Mouse (Mus musculus) embryonic facial prominence, embryonic 14.5 days (tissue): ENCODE data around the gene Tmem25. TPM values are rescaled to one million over a fixed set of nuclear protein-coding genes. Genes with fewer than 3 reads are reported as not detected.

Experiments
- ATAC-seq: fragments of 200-750 bp; cut with Nextera tagmentation; 2 replicates; pipeline ENCODE4 v1.8.0; 2017; ENCODE audit warnings: low read depth, moderate number of reproducible peaks, moderate TSS enrichment
- DNase-seq: peaks from one replicate; pipeline ENCODE4 v3.0.0-alpha.2; 2015; ENCODE audit warnings: low spot score
- H3K27ac ChIP-seq: fragments of 300-500 bp; sonication (generic); replicated peaks from 2 replicates; pipeline ENCODE4 v1.5.1; 2014; ENCODE audit warnings: low read depth, mild to moderate bottlenecking, low read length, moderate library complexity
- H3K27me3 ChIP-seq: fragments of 300-500 bp; sonication (generic); replicated peaks from 2 replicates; pipeline ENCODE4 v1.6.1; 2014; ENCODE audit warnings: low read length; ENCODE audit not compliant: control insufficient read depth, insufficient read depth
- H3K36me3 ChIP-seq: fragments of 300-500 bp; sonication (generic); 2 replicates; pipeline ENCODE4 v1.6.1; 2014; ENCODE audit warnings: low read length, mixed read lengths; ENCODE audit not compliant: control insufficient read depth, insufficient read depth
- H3K4me1 ChIP-seq: fragments of 300-500 bp; sonication (generic); 2 replicates; pipeline ENCODE4 v1.6.1; 2014; ENCODE audit warnings: antibody characterized with exemption, low read length; ENCODE audit not compliant: control insufficient read depth, insufficient read depth
- H3K4me2 ChIP-seq: fragments of 300-500 bp; sonication (generic); 2 replicates; pipeline ENCODE4 v1.6.1; 2014; ENCODE audit warnings: low read depth, mild to moderate bottlenecking, low read length, moderate library complexity, mixed read lengths
- H3K4me3 ChIP-seq: fragments of 300-500 bp; sonication (generic); 2 replicates; pipeline ENCODE4 v1.5.1; 2014; ENCODE audit warnings: low read depth, mild to moderate bottlenecking, low read length
- H3K9ac ChIP-seq: fragments of 300-500 bp; sonication (generic); 2 replicates; pipeline ENCODE4 v1.6.1; 2014; ENCODE audit warnings: low read depth, mild to moderate bottlenecking, low read length, moderate library complexity, mixed read lengths
- H3K9me3 ChIP-seq: fragments of 300-500 bp; sonication (generic); 2 replicates; pipeline ENCODE4 v1.6.1; 2016; ENCODE audit warnings: low read length; ENCODE audit not compliant: control insufficient read depth
- WGBS: fragments of 180-500 bp; shearing (Covaris S2); extraction: QIAGEN DNeasy Blood & Tissue Kit; methylation state at CpG from one replicate; pipeline ENCODE4 v1.1.7; 2014; 5-methylcytosine and 5-hydroxymethylcytosine counted together
- polyA plus RNA-seq: library from polyadenylated mRNA; unstranded; fragments of >200 nt; fragmentation: Nextera tagmentation; extraction: Ambion mirVana; gene quantifications from 2 replicates; pipeline ENCODE4 v1.2.1, GENCODE M21; 2014

Tmem25 gene
- polyA plus RNA-seq, 1 experiment from 2014 or later: 2.0 TPM

DNA sequence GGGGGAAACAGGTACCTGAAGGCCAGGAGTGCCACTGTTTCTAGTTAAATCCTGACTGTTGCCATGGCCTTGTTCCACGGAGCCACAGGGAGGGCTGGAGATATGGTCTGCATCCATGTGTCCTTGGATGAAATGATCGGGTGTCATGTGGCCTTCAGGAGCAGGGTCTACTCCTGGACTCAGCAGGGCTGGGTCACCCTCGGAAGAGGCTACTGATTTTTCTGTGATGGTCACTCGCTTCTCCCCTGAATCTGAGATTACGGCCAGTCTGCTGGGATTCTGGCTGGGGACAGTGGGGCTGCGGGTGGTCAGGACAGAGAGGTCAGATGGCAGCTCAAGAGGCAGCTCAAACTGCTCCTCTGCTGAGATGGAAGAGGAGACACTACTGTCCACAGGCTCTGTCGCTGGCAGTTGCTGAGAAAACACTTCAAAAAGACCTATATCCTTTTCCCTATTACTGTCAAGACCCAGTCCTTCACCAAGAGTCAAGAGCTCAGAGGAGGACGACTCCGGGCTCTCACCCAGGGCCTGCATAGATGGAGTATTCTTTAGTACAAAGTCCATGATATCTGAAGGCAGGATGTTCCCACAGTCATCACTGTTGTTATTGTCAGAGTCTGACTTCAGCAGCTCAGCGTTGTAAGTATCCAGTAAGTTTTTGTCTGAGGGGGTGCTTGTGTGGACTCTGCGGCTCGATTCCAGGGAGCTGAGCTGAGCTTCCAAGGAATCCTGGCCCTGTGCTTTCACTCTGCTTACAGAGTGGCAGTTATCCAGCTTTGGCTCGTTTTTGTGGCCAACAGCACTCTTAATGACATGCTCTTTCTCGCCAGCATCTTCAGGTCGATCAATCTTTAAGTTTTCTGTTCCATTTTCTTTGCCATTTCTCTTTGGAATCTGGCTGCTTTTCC is 21.1 kb upstream of the Tmem25 start:
- peaks cover 100% of the 10 kb centered on the region for H3K36me3 ChIP-seq
- H3K9ac ChIP-seq: no peak overlapping the region
- no peaks in the 10 kb centered on the region for H3K4me1 ChIP-seq
- no peaks in the 10 kb centered on the region for H3K9me3 ChIP-seq
- no peak for ATAC-seq
- no peak overlapping the region for H3K4me2 ChIP-seq
- 93% methylated on average over 15 of the region's 15 CpGs for WGBS
- H3K4me3 ChIP-seq: no peak overlapping the region
- no peaks in the 10 kb centered on the region for H3K27me3 ChIP-seq
- no peak overlapping the region for H3K27ac ChIP-seq
- DNase-seq: no peak

DNA sequence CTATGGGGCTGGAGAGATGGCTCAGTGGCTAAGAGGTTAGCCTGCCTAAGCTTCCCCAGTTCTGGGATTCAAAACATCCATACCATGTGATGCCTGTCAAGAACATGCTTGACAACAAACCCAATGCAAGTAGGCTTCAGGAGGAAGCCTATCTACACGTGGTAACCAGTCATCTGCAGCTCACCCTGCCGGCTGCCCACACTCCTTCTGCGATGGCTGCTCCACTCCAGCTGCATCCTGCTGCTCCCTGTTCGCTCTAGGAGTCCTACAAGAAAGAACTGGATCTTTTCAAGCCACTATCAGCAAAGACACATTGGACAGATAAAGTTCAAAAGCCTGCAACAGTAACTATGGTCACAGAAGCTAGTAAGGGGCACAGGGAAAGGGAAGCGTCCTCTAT is 18.4 kb upstream of the Tmem25 start:
- WGBS: 84% methylated on average over 5 of the region's 5 CpGs
- Histone ChIP-seq H3K9ac (no peak overlapping the region), H3K27ac (no peak overlapping the region), H3K9me3 (no peaks in the 10 kb centered on the region), H3K4me3 (no peak overlapping the region), H3K4me2 (no peak overlapping the region), H3K36me3 (peaks cover 100% of the 10 kb centered on the region), H3K4me1 (no peaks in the 10 kb centered on the region), H3K27me3 (no peaks in the 10 kb centered on the region)
- ATAC-seq (no peak), DNase-seq (no peak)

DNA sequence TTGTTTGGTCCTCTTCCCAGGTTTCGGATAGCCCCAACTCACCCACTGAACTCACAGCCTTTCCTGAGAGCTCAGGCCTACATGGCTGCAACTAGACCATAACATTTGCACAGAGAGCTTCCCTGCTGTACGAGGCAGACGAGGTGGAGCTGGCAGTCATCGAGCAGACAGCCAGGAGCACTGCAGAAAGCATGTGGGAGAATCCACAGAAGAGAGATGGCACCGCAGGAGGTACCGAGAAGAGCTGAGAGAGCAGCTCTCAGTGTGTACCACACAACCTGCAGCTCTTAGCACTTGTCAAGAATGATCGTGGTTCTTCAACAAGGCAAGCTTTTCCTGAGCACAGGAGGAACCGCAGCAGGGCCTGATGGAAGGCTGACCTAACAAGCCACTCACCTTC is 15.1 kb upstream of the Tmem25 start:
- no peaks in the 10 kb centered on the region for H3K4me1 ChIP-seq
- no peak overlapping the region for H3K9ac ChIP-seq
- H3K27ac ChIP-seq: no peak overlapping the region
- no peaks in the 10 kb centered on the region for H3K9me3 ChIP-seq
- no peak overlapping the region for H3K4me2 ChIP-seq
- no peaks in the 10 kb centered on the region for H3K27me3 ChIP-seq
- H3K36me3 ChIP-seq: peaks cover 100% of the 10 kb centered on the region
- no peak for ATAC-seq
- 95% methylated on average over 8 of the region's 8 CpGs for WGBS
- H3K4me3 ChIP-seq: no peak overlapping the region
- DNase-seq: no peak

DNA sequence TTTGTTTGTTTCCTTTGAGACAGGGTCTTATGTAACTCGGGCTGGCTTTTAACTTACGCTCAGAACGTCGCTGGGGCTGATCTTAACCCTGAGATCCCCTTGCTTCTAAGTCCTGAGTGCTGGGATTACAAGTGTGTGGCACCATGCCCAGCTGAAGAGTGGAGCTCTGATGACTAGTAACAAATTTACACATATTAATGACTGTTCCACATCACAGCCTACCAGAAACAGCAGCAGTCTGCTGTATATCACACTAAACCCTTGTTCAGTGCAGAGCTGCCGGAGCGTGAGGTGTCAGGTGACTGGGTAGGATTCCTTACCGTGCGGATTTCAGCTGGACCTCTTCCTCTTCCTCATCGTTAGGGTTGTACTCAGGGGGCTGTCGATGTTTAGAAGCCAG is 11.2 kb upstream of the Tmem25 start:
- Histone ChIP-seq H3K9me3 (no peaks in the 10 kb centered on the region), H3K9ac (no peak overlapping the region), H3K27ac (no peak overlapping the region), H3K4me3 (no peak overlapping the region), H3K27me3 (no peaks in the 10 kb centered on the region), H3K4me1 (no peaks in the 10 kb centered on the region), H3K36me3 (peaks cover 98% of the 10 kb centered on the region), H3K4me2 (no peak overlapping the region)
- DNase-seq (no peak), ATAC-seq (no peak)
- WGBS: 88% methylated on average over 10 of the region's 10 CpGs

DNA sequence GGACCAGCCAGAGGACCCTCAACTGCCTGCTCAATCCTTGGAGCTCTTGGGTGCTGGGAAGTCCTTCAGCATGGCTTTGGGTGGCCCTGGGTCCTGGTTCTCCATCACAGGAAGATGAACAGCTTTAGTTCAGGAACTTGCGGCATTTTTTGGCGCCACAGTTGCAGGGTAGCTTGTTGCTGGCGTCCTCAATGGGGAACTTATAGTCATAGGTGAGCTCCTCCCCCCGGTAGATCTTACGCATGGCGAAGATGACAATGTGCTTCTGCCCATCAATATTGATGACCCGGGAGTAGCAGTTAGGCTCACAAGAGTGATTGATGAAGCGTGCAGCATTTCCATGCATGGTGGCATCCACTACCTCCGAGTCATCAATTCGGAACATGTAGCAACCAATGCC is 8.7 kb upstream of the Tmem25 start:
- Histone ChIP-seq H3K4me2 (no peak overlapping the region), H3K9ac (no peak overlapping the region), H3K36me3 (peaks cover 81% of the 10 kb centered on the region), H3K4me1 (no peaks in the 10 kb centered on the region), H3K4me3 (no peak overlapping the region), H3K27ac (no peak overlapping the region), H3K9me3 (no peaks in the 10 kb centered on the region), H3K27me3 (no peaks in the 10 kb centered on the region)
- no peak for DNase-seq
- no peak for ATAC-seq
- WGBS: 95% methylated on average over 10 of the region's 10 CpGs

DNA sequence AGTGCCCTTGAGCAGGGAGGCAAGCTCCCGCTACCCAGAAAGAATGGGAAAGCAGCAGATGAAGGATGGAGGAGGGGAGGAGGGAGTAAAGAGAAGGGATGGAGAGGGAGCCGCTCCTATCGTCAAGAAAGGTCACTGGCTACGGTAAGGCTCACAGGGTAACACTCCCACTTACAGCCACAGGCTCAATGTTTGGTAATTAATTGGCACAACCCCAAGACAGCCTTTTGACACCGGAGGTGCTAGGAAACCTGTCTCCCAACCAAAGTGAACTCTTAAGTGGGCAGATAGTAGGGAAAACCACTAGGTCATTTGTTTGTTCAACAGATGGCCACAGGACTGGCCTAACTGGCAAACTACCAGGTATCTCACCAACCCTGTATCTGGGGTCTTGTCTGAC is 8.0 kb upstream of the Tmem25 start:
- Histone ChIP-seq H3K36me3 (peaks cover 74% of the 10 kb centered on the region), H3K4me3 (no peak overlapping the region), H3K9me3 (no peaks in the 10 kb centered on the region), H3K4me2 (no peak overlapping the region), H3K27me3 (no peaks in the 10 kb centered on the region), H3K4me1 (no peaks in the 10 kb centered on the region), H3K9ac (no peak overlapping the region), H3K27ac (no peak overlapping the region)
- ATAC-seq (no peak), DNase-seq (no peak)
- WGBS: 69% methylated on average over 5 of the region's 5 CpGs

DNA sequence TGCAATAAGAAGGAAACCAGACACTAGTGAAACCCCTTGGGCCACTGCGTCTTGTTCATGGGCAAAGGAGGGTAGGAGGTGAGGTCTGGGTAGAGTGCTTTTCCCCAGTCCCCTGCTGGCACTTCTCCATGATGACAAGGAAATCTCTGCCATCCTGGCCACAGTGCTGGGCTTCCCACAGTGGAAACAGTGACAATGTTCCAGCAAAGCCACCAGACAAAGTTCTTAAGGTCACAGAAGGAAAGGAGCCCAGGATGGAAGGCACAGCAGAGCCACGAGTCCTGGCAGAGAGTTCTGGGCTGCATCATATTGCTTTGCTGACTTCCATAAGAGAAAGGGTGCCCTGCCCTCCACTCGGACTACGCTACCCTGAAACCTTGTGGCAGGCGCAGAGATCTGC is 6.4 kb upstream of the Tmem25 start:
- Histone ChIP-seq H3K4me2 (no peak overlapping the region), H3K36me3 (peaks cover 59% of the 10 kb centered on the region), H3K4me1 (0 out of 2 replicates have a peak, but pooled peaks cover under 1% of the 10 kb centered on the region), H3K27me3 (no peaks in the 10 kb centered on the region), H3K4me3 (no peak overlapping the region), H3K27ac (no peak overlapping the region), H3K9ac (no peak overlapping the region), H3K9me3 (no peaks in the 10 kb centered on the region)
- ATAC-seq (no peak), DNase-seq (no peak)
- 90% methylated on average over 5 of the region's 5 CpGs for WGBS

DNA sequence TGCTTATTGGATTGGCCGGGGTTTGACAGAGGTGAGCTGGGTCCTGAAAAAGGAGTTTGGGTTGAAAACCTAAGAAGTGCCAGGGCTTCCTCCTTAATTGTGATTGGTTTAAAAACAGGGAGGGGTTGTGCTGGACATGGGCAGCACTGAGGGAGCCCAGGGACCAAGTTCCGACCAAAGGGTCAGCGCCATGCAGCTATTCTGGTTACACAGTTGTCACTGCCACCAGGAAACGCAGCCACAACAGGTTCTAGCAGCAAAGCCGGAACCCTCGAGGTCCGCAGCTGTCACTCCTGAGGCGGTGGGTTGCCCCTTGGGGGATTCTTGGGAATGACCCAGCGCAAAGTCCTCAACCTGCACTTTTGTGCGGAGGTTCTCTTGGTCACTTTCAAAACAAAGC is 5.6 kb upstream of the Tmem25 start:
- no peaks in the 10 kb centered on the region for H3K9me3 ChIP-seq
- no peak overlapping the region for H3K4me3 ChIP-seq
- 84% methylated on average over 10 of the region's 10 CpGs for WGBS
- H3K4me2 ChIP-seq: no peak overlapping the region
- H3K27me3 ChIP-seq: no peaks in the 10 kb centered on the region
- ATAC-seq (no peak), DNase-seq (no peak)
- 0 out of 2 replicates have a peak, but pooled peaks cover 6% of the 10 kb centered on the region for H3K4me1 ChIP-seq
- no peak overlapping the region for H3K9ac ChIP-seq
- H3K36me3 ChIP-seq: peaks cover 50% of the 10 kb centered on the region
- no peak overlapping the region for H3K27ac ChIP-seq
